Mouse (Mus musculus): Measurements from ENCODE around the gene Lca5l. TPM values are rescaled to one million over a fixed set of nuclear protein-coding genes. Genes with fewer than 3 reads are reported as not detected.

The Lca5l gene
- polyA plus RNA-seq, 1 experiment from 2014 or later = 1.9 TPM

- 0 out of 2 replicates have a peak, but pooled peaks cover 3% of the 10 kb centered on the region for H3K4me1 ChIP-seq
- no peak overlapping the region for H3K27ac ChIP-seq
- no peak overlapping the region for H3K4me2 ChIP-seq (replicated peaks)
- ATAC-seq (ENCODE audit: insufficient number of reproducible peaks, insufficient read depth, low FRiP score, low TSS enrichment) = no peak
- 56% methylated on average over 4 of the region's 4 CpGs for WGBS
- no peak overlapping the region for H3K4me3 ChIP-seq
- no peaks in the 10 kb centered on the region for H3K9me3 ChIP-seq
- H3K36me3 ChIP-seq = no peaks in the 10 kb centered on the region
- H3K9ac ChIP-seq = no peak overlapping the region
- no peaks in the 10 kb centered on the region for H3K27me3 ChIP-seq
Measured at GRCm38 (mm10) chr16:96109673-96110072, 82.4 kb downstream of the Lca5l start.

Other genes with a start within 250 kb of the Lca5l start
- 95.1 and 99.4 TPM in 2 replicates for gene Psmg1, start 201.3 kb downstream of the Lca5l start, polyA plus RNA-seq (2016; fragmentation: Nextera tagmentation; extraction: Ambion mirVana)
- gene Brwd1, start 109.7 kb downstream of the Lca5l start, polyA plus RNA-seq (2016; fragmentation: Nextera tagmentation; extraction: Ambion mirVana) = 139 and 141 TPM in 2 replicates
- 819 and 885 TPM in 2 replicates for gene Hmgn1, start 64.5 kb downstream of the Lca5l start, polyA plus RNA-seq (2016; fragmentation: Nextera tagmentation; extraction: Ambion mirVana)
- 69.8 and 73.7 TPM in 2 replicates for gene Wrb, start 46.9 kb downstream of the Lca5l start, polyA plus RNA-seq (2016; fragmentation: Nextera tagmentation; extraction: Ambion mirVana)
- gene Sh3bgr, start 8.2 kb upstream of the Lca5l start, polyA plus RNA-seq (2016; fragmentation: Nextera tagmentation; extraction: Ambion mirVana) = 1.7 and 2.7 TPM in 2 replicates
- 0.69 and 0.88 TPM in 2 replicates for gene B3galt5, start 43.5 kb upstream of the Lca5l start, polyA plus RNA-seq (2016; fragmentation: Nextera tagmentation; extraction: Ambion mirVana)